Mouse (Mus musculus): ENCODE measurements around the gene Gnat1. TPM values are rescaled to one million over a fixed set of nuclear protein-coding genes. Genes with fewer than 3 reads are reported as not detected.

Gene Gnat1
- polyA plus RNA-seq, 1 experiment: 0.06 TPM

GRCm38 (mm10) chr9:107645577-107645976, 33.9 kb downstream of the Gnat1 start:
- DNase-seq (ENCODE audit: low spot score): no peak

GRCm38 (mm10) chr9:107645153-107645510, 34.4 kb downstream of the Gnat1 start:
- no peak for DNase-seq (ENCODE audit: low spot score)

GRCm38 (mm10) chr9:107644495-107645152, 34.9 kb downstream of the Gnat1 start:
- DNase-seq (ENCODE audit: low spot score): peak; percentile 89

GRCm38 (mm10) chr9:107643544-107644214, 35.8 kb downstream of the Gnat1 start:
- DNase-seq (ENCODE audit: low spot score): no peak

- DNase-seq (ENCODE audit: low spot score): no peak
These were observed 37.8 kb downstream of the Gnat1 start for GRCm38 (mm10) chr9:107641666-107642065.

- no peak for DNase-seq (ENCODE audit: low spot score)
These were observed 39.2 kb downstream of the Gnat1 start for GRCm38 (mm10) chr9:107640257-107640772.

GRCm38 (mm10) chr9:107637070-107637469, 42.4 kb downstream of the Gnat1 start:
- no peak for DNase-seq (ENCODE audit: low spot score)

GRCm38 (mm10) chr9:107635279-107636028, 44.1 kb downstream of the Gnat1 start, which contains the start of gene Gnai2:
Gene Gnai2, minus strand, starts transcription at chr9:107635367.
- peak; percentile 90 for DNase-seq (ENCODE audit: low spot score)

- no peak for DNase-seq (ENCODE audit: low spot score)
These were observed 44.9 kb downstream of the Gnat1 start for GRCm38 (mm10) chr9:107634406-107635278.

GRCm38 (mm10) chr9:107633661-107634405, 45.7 kb downstream of the Gnat1 start:
- DNase-seq (ENCODE audit: low spot score): no peak

GRCm38 (mm10) chr9:107633091-107633660, 46.3 kb downstream of the Gnat1 start:
- peak; percentile 71 for DNase-seq (ENCODE audit: low spot score)

- DNase-seq (ENCODE audit: low spot score): no peak
These were observed 47.0 kb downstream of the Gnat1 start for GRCm38 (mm10) chr9:107632478-107632877.

GRCm38 (mm10) chr9:107631861-107632260, 47.7 kb downstream of the Gnat1 start:
- no peak for DNase-seq (ENCODE audit: low spot score)

- no peak for DNase-seq (ENCODE audit: low spot score)
These were observed 48.1 kb downstream of the Gnat1 start for GRCm38 (mm10) chr9:107631311-107631826.

- no peak for DNase-seq (ENCODE audit: low spot score)
These were observed 48.9 kb downstream of the Gnat1 start for GRCm38 (mm10) chr9:107630576-107630975.

- no peak for DNase-seq (ENCODE audit: low spot score)
These were observed 49.5 kb downstream of the Gnat1 start for GRCm38 (mm10) chr9:107629901-107630425.

GRCm38 (mm10) chr9:107629411-107629730, 50.1 kb downstream of the Gnat1 start:
- no peak for DNase-seq (ENCODE audit: low spot score)

- no peak for DNase-seq (ENCODE audit: low spot score)
These were observed 50.6 kb downstream of the Gnat1 start for GRCm38 (mm10) chr9:107628721-107629410.
